Mouse (Mus musculus): Measurements from ENCODE around the gene Lrrfip1. TPM values are rescaled to one million over a fixed set of nuclear protein-coding genes. Genes with fewer than 3 reads are reported as not detected.

Gene Lrrfip1
- total RNA-seq, 2 experiments from 2014 or later = 29.4 to 42.4 TPM

GRCm38 (mm10) chr1:90997136-90997535, 1.4 kb upstream of the Lrrfip1 start:
- peak; percentile 48; the same call in 1 of the 2 replicates for ATAC-seq (replicated peaks; ENCODE audit: low FRiP score, low TSS enrichment, poor library complexity, severe bottlenecking)

- ATAC-seq (replicated peaks; ENCODE audit: low FRiP score, low TSS enrichment, poor library complexity, severe bottlenecking) = no peak
Measured at GRCm38 (mm10) chr1:90997641-90998040, 896 bp upstream of the Lrrfip1 start.

- ATAC-seq (replicated peaks; ENCODE audit: low FRiP score, low TSS enrichment, poor library complexity, severe bottlenecking) = no peak
Measured at GRCm38 (mm10) chr1:90998891-90999611, 514 bp downstream of the Lrrfip1 start.

- ATAC-seq (replicated peaks; ENCODE audit: low FRiP score, low TSS enrichment, poor library complexity, severe bottlenecking) = no peak
Measured at GRCm38 (mm10) chr1:90999911-91000601, 1.5 kb downstream of the Lrrfip1 start.

- ATAC-seq (replicated peaks; ENCODE audit: low FRiP score, low TSS enrichment, poor library complexity, severe bottlenecking) = no peak
Measured at GRCm38 (mm10) chr1:91001101-91001500, 2.6 kb downstream of the Lrrfip1 start.

- no peak for ATAC-seq (replicated peaks; ENCODE audit: low FRiP score, low TSS enrichment, poor library complexity, severe bottlenecking)
Measured at GRCm38 (mm10) chr1:91001871-91002539, 3.5 kb downstream of the Lrrfip1 start.

- ATAC-seq (replicated peaks; ENCODE audit: low FRiP score, low TSS enrichment, poor library complexity, severe bottlenecking) = no peak
Measured at GRCm38 (mm10) chr1:91002641-91003040, 4.1 kb downstream of the Lrrfip1 start.

- ATAC-seq (replicated peaks; ENCODE audit: low FRiP score, low TSS enrichment, poor library complexity, severe bottlenecking) = no peak
Measured at GRCm38 (mm10) chr1:91003522-91004253, 5.2 kb downstream of the Lrrfip1 start.

- ATAC-seq (replicated peaks; ENCODE audit: low FRiP score, low TSS enrichment, poor library complexity, severe bottlenecking) = no peak
Measured at GRCm38 (mm10) chr1:91006037-91006436, 7.5 kb downstream of the Lrrfip1 start.

- ATAC-seq (replicated peaks; ENCODE audit: low FRiP score, low TSS enrichment, poor library complexity, severe bottlenecking) = no peak
Measured at GRCm38 (mm10) chr1:91006708-91007107, 8.2 kb downstream of the Lrrfip1 start.

- no peak for ATAC-seq (replicated peaks; ENCODE audit: low FRiP score, low TSS enrichment, poor library complexity, severe bottlenecking)
Measured at GRCm38 (mm10) chr1:91008147-91008682, 9.7 kb downstream of the Lrrfip1 start.

GRCm38 (mm10) chr1:91008746-91009145, 10.2 kb downstream of the Lrrfip1 start:
- no peak for ATAC-seq (replicated peaks; ENCODE audit: low FRiP score, low TSS enrichment, poor library complexity, severe bottlenecking)

GRCm38 (mm10) chr1:91009266-91009665, 10.7 kb downstream of the Lrrfip1 start:
- ATAC-seq (replicated peaks; ENCODE audit: low FRiP score, low TSS enrichment, poor library complexity, severe bottlenecking) = no peak

- no peak for ATAC-seq (replicated peaks; ENCODE audit: low FRiP score, low TSS enrichment, poor library complexity, severe bottlenecking)
Measured at GRCm38 (mm10) chr1:91010216-91010615, 11.7 kb downstream of the Lrrfip1 start.

- no peak for ATAC-seq (replicated peaks; ENCODE audit: low FRiP score, low TSS enrichment, poor library complexity, severe bottlenecking)
Measured at GRCm38 (mm10) chr1:91010716-91011115, 12.2 kb downstream of the Lrrfip1 start.

- no peak for ATAC-seq (replicated peaks; ENCODE audit: low FRiP score, low TSS enrichment, poor library complexity, severe bottlenecking)
Measured at GRCm38 (mm10) chr1:91011336-91011735, 12.8 kb downstream of the Lrrfip1 start.

GRCm38 (mm10) chr1:91013803-91014202, 15.3 kb downstream of the Lrrfip1 start:
- ATAC-seq (replicated peaks; ENCODE audit: low FRiP score, low TSS enrichment, poor library complexity, severe bottlenecking) = no peak

GRCm38 (mm10) chr1:91015571-91015970, 17.0 kb downstream of the Lrrfip1 start:
- no peak for ATAC-seq (replicated peaks; ENCODE audit: low FRiP score, low TSS enrichment, poor library complexity, severe bottlenecking)

GRCm38 (mm10) chr1:91017111-91017758, 18.7 kb downstream of the Lrrfip1 start:
- ATAC-seq (replicated peaks; ENCODE audit: low FRiP score, low TSS enrichment, poor library complexity, severe bottlenecking) = no peak
